Mouse (Mus musculus) ES-E14 (cell line): ENCODE measurements around the gene Chrnb1. TPM values are rescaled to one million over a fixed set of nuclear protein-coding genes. Genes with fewer than 3 reads are reported as not detected.

Experiments used
- DNase-seq: peaks from one replicate; pipeline ENCODE4 v3.0.0-alpha.2; 2013; ENCODE audit warnings: low read depth, low spot score
- H3K27ac ChIP-seq: 2 replicates; pipeline ENCODE4 v1.5.1; 2012; ENCODE audit warnings: low read depth, mild to moderate bottlenecking, low read length, moderate library complexity, mixed read lengths; ENCODE audit not compliant: poor library complexity, insufficient read depth, severe bottlenecking
- H3K36me3 ChIP-seq: 2 replicates; pipeline ENCODE4 v1.6.1; 2012; ENCODE audit warnings: mild to moderate bottlenecking, low read length, moderate library complexity, mixed read lengths; ENCODE audit not compliant: control insufficient read depth, poor library complexity, insufficient read depth, severe bottlenecking
- H3K4me1 ChIP-seq, 2 experiments: fragments of 150-350 bp in 1 of 2; sonication (generic) in 1 of 2; 2 replicates each; pipeline ENCODE4 v1.6.1; 2012; ENCODE audit warnings: low read length in 2 of 2, mild to moderate bottlenecking in 1 of 2, mixed read lengths in 1 of 2; ENCODE audit not compliant: control insufficient read depth in 2 of 2, insufficient read depth in 2 of 2, poor library complexity in 1 of 2
- H3K4me3 ChIP-seq, 2 experiments: fragments of 150-350 bp in 1 of 2; sonication (generic) in 1 of 2; 2 replicates each; pipeline ENCODE4 v1.5.1; 2012; ENCODE audit warnings: low read length in 2 of 2, low read depth in 1 of 2, mild to moderate bottlenecking in 1 of 2, mixed read lengths in 1 of 2; ENCODE audit not compliant: insufficient read depth in 1 of 2, poor library complexity in 1 of 2, severe bottlenecking in 1 of 2
- H3K9ac ChIP-seq: 2 replicates; pipeline ENCODE4 v1.6.1; 2012; ENCODE audit warnings: low read depth, mild to moderate bottlenecking, low read length, mixed read lengths; ENCODE audit not compliant: poor library complexity, insufficient read depth, severe bottlenecking
- H3K9me3 ChIP-seq: fragments of 150-350 bp; sonication (generic); 2 replicates; pipeline ENCODE4 v1.6.1; 2012; ENCODE audit warnings: low read depth, mild to moderate bottlenecking, low read length; ENCODE audit not compliant: control insufficient read depth, insufficient read depth
- CHD2 ChIP-seq: IDR thresholded peaks from 2 replicates; pipeline ENCODE4 v1.6.1; 2014; ENCODE audit warnings: mild to moderate bottlenecking, low read depth, low read length, inconsistent platforms
- HCFC1 ChIP-seq: IDR thresholded peaks from 2 replicates; pipeline ENCODE4 v1.6.1; 2012; ENCODE audit warnings: low read length, inconsistent platforms, borderline replicate concordance; ENCODE audit not compliant: insufficient read depth
- MAFK ChIP-seq: IDR thresholded peaks from 2 replicates; pipeline ENCODE4 v1.6.1; 2014; ENCODE audit warnings: mild to moderate bottlenecking, low read depth, low read length, inconsistent platforms; ENCODE audit not compliant: insufficient read depth
- ZC3H11A ChIP-seq: IDR thresholded peaks from 2 replicates; pipeline ENCODE4 v1.6.1; 2012; ENCODE audit warnings: low read depth, mild to moderate bottlenecking, inconsistent platforms, low read length, borderline replicate concordance
- ZNF384 ChIP-seq: IDR thresholded peaks from 2 replicates; pipeline ENCODE4 v1.6.1; 2012; ENCODE audit warnings: low read depth, low read length, inconsistent platforms
- in situ Hi-C, 2 experiments: fragments of 600-800 bp; cut with MboI; formaldehyde crosslinking; loops; one replicate each; pipeline ENCODE4 v1.15.1; 2025; ENCODE audit warnings: low sequenced_read_pairs in 2 of 2, inconsistent platforms in 1 of 2; ENCODE audit not compliant: unreplicated experiment in 2 of 2
- total RNA-seq: library from RNA; depleted of rRNA; stranded (reverse); fragments of 300-350 nt; gene quantifications from 2 replicates; pipeline ENCODE4 v1.2.3, GENCODE M21; 2012

Chrnb1 gene
- total RNA-seq, 1 experiment, result 3.8 TPM

DNA sequence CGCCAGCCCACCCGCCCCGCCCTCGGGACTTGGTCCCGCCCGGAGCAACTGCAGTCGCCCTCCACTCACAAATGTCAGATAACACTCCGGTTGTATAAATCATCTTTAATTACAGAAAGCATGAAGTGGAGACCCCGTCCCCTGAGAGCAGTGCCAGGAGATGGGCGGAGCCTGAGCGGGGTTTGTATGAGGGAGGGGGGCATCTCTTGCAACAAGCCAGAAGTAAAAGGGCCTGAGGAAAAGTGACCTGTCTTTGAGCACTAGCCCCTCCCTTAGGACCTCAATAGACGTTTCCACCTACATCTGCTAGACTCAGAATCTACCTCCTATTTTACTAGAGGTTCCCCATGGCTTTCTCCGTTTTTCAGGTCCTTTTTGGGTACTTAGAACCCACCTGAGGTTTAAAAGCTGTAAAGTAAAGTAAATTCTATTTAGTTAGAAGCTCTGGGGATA, 266 bp upstream of the Chrnb1 start:
- Histone ChIP-seq H3K36me3 (no peaks in the 10 kb centered on the region), H3K9me3 (no peaks in the 10 kb centered on the region), H3K4me3 (peak overlapping the region; percentile 74 to 76), H3K27ac (no peak overlapping the region), H3K9ac (no peak overlapping the region), H3K4me1 (peaks cover 3 to 8% of the 10 kb centered on the region in 2 experiments; a peak in 2 of 4 replicates)
- TF ChIP-seq HCFC1 (no peak), ZC3H11A (no peak), ZNF384 (no peak), CHD2 (no peak), MAFK (no peak)
- in situ Hi-C loops, result no loop called here
- DNase-seq, result no peak

GRCm38 (mm10) chr11:69793429-69793828, 2.3 kb downstream of the Chrnb1 start:
- Histone ChIP-seq H3K4me3 (no peak overlapping the region), H3K9ac (no peak overlapping the region), H3K9me3 (no peaks in the 10 kb centered on the region), H3K4me1 (peaks cover 2 to 3% of the 10 kb centered on the region in 2 experiments; a peak in 3 of 4 replicates), H3K36me3 (no peaks in the 10 kb centered on the region), H3K27ac (no peak overlapping the region)
- in situ Hi-C loops, result no loop called here
- no peak for TF ChIP-seq HCFC1
- TF ChIP-seq ZC3H11A, result no peak
- no peak for TF ChIP-seq ZNF384
- TF ChIP-seq MAFK, result no peak
- TF ChIP-seq CHD2, result no peak
- DNase-seq, result no peak

- in situ Hi-C loops, result no loop called here
- no peak for DNase-seq
- Histone ChIP-seq H3K36me3 (no peaks in the 10 kb centered on the region), H3K27ac (no peak overlapping the region), H3K9ac (no peak overlapping the region), H3K9me3 (no peaks in the 10 kb centered on the region), H3K4me3 (no peak overlapping the region), H3K4me1 (peaks cover 3 to 11% of the 10 kb centered on the region in 2 experiments; a peak in 3 of 4 replicates)
- TF ChIP-seq HCFC1 (no peak), CHD2 (no peak), MAFK (no peak), ZC3H11A (no peak), ZNF384 (no peak)
Observed at GRCm38 (mm10) chr11:69791420-69791819, 4.3 kb downstream of the Chrnb1 start.

DNA sequence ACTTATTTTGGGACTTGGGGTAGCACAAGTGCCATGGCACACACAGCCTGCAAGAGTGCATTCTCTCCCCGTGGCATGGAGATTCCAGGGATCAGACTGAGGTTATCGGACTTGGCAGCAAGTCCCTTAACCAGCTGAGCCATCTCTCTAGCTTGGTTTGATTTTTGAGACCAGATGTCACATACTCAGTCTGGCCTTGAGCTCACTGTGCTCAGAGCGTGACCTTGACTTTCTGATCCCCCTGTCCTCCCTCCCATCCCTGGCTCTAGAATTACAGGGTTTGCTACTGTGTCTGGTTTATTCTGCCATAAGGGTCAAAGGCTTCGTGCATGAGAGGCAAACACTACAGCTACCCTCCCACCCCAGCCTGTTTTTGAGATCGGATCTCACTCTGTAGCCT, 6.3 kb downstream of the Chrnb1 start:
- no peak for DNase-seq
- Histone ChIP-seq H3K36me3 (no peaks in the 10 kb centered on the region), H3K9me3 (no peaks in the 10 kb centered on the region), H3K4me1 (peaks cover 0 to 15% of the 10 kb centered on the region in 2 experiments; a peak in 2 of 4 replicates), H3K27ac (no peak overlapping the region), H3K4me3 (no peak overlapping the region), H3K9ac (no peak overlapping the region)
- TF ChIP-seq MAFK (no peak), HCFC1 (no peak), CHD2 (no peak), ZNF384 (no peak), ZC3H11A (no peak)
- in situ Hi-C loops, result no loop called here

DNA sequence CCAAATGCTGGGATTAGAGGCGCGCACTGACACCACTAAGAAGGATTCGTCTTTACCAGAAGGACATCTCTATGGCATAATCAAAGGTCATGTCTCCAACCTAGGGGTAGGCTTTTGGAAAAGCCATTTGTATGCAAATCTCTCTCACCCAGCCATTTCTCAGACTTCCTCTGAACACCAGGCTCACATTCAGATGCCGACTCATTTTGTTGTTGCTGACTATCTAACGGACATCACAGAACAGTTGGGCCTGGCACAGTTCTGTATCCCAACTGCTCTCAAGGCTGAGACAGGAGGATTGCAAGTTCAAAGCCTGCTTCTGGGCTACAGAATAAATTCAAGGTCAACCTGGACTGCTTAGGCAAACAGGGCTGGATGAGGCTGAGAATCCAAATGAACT, 8.4 kb downstream of the Chrnb1 start:
- peaks cover 3 to 20% of the 10 kb centered on the region in 2 experiments for H3K4me1 ChIP-seq
- in situ Hi-C loops, result no loop called here
- TF ChIP-seq HCFC1 (no peak), CHD2 (no peak), MAFK (no peak), ZC3H11A (no peak), ZNF384 (no peak)
- H3K4me3 ChIP-seq, result no peak overlapping the region
- H3K9me3 ChIP-seq, result no peaks in the 10 kb centered on the region
- no peak overlapping the region for H3K9ac ChIP-seq
- H3K27ac ChIP-seq, result no peak overlapping the region
- H3K36me3 ChIP-seq, result no peaks in the 10 kb centered on the region
- no peak for DNase-seq
